Mouse (Mus musculus): ENCODE results near the gene Meox1.

DNA sequence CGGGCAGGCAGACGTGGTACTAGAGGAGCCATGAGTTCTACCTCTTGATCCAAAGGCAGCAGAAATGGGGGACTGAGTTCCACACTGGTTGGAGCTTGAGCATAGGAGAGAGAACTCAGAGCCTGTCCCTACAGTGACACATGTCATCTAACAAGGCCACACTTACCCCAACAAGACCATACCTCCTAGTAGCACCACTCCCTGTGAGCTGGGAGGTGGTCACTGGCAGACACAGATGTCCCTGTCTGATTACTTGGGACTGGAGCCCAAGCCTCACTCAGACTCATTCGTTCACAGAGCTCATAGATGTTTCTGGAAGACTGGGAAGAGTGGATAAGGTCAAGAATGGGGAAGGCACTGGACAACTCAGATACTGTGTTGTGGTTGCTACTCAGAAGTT lies 24.4 kb upstream of the Meox1 start:
- TF ChIP-seq CTCF (IDR thresholded peaks at IDR 0.05; ENCODE audit: low read depth) = no peak
- TF ChIP-seq EP300 (IDR thresholded peaks at IDR 0.05; ENCODE audit: low read depth) = no peak
